9 mouse cellular contexts compared by ENCODE assay signal in the genomic region with DNA sequence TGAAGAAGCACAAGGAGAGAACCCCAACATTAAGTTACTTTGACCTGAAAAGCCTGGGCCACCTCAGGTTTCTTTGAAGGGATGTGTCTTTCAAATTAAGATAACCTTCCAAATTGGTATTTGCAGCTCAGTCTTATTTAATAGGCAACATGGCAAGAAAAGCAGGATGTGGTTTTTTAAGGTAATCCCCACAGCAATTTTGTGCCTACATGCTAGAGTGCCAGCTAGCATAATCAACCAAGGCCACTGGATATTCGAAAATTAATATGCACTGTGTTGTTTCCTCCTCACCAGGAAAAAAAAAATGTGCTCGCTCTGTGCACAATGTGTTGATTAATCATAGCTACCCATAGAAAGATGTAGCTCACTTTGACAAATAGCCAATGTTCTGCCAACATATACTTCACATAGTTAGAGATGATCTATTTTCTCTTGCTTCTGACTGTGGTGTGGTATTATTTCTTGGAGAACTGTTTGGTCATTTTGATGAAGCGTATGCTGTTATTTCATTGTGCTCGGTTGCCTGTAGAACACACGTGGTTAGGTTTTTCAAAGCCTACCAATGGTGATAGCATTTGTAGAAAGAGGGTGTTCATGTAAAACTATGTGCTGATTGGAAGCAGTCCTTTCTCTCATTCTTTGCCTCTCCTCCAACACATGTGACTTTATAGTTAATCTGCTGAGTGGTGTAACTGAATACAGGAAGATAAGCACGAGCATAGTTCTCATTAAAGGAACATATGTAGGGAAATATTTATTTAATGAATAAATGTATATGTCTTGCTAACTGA.
A peak's percentile ranks its signal among the peaks of the same experiment; 100 is the strongest.
DNase-seq lines count a peak whose midpoint lies in the region; ATAC-seq and TF ChIP-seq lines count a peak whose summit lies in the region.
"Had no signal": no experiment of that assay in that cellular context is flagged by ENCODE, and none has a peak within 500 bp of the region (broad histone marks: within the 10 kb centered on the region; RNA-seq: fewer than 3 reads in every experiment).

No protein-coding gene starts in this region.

- intact Hi-C loops in heart, postnatal 25 days (cut with DNase I): loop anchor here (10.0 kb wide), 1 partner anchor 188 kb away; no protein-coding TSS in a partner anchor

- TF ChIP-seq EP300 in heart, postnatal 0 days (IDR thresholded peaks at IDR 0.05; ENCODE audit: low read depth): no peak

- H3K27ac ChIP-seq in heart, embryonic 16.5 days (ENCODE audit: low read length): peak overlapping the region; percentile 70
- no peak overlapping the region for H3K27ac ChIP-seq in cortical plate, adult 2 months (ENCODE audit: insufficient read depth, low read length)
- peak overlapping the region; percentile 89 for H3K27ac ChIP-seq in heart, postnatal 0 days (ENCODE audit: low read depth)
- H3K27ac ChIP-seq in midbrain, embryonic 16.5 days (ENCODE audit: low read length): peak overlapping the region; percentile 46; the same call in 1 of the 2 replicates

- H3K27me3 ChIP-seq in heart, embryonic 16.5 days (ENCODE audit: control insufficient read depth, insufficient read depth, low read length): no peaks in the 10 kb centered on the region
- no peaks in the 10 kb centered on the region for H3K27me3 ChIP-seq in heart, postnatal 0 days (ENCODE audit: control insufficient read depth, insufficient read depth, low read length)
- no peaks in the 10 kb centered on the region for H3K27me3 ChIP-seq in midbrain, embryonic 16.5 days (ENCODE audit: control insufficient read depth, insufficient read depth, low read depth, low read length)

- WGBS in heart, embryonic 16.5 days: 39% methylated on average over 6 of the region's 6 CpGs
- WGBS in heart, postnatal 0 days: 33% methylated on average over 6 of the region's 6 CpGs
- WGBS in midbrain, embryonic 16.5 days: 52% methylated on average over 6 of the region's 6 CpGs

- H3K4me1 ChIP-seq in heart, embryonic 16.5 days (ENCODE audit: control insufficient read depth, insufficient read depth, low read length): no peaks in the 10 kb centered on the region; the same call in 1 of the 2 replicates
- H3K4me1 ChIP-seq in cortical plate, adult 2 months (ENCODE audit: control insufficient read depth, insufficient read depth, low read length): no peaks in the 10 kb centered on the region; the same call in 1 of the 2 replicates
- H3K4me1 ChIP-seq in heart, postnatal 0 days (ENCODE audit: control insufficient read depth, insufficient read depth): 0 out of 2 replicates have a peak, but pooled peaks cover 7% of the 10 kb centered on the region
- H3K4me1 ChIP-seq in midbrain, embryonic 16.5 days (ENCODE audit: control insufficient read depth, insufficient read depth, low read length): peaks cover 25% of the 10 kb centered on the region

- ATAC-seq in heart, embryonic 16.5 days (replicated peaks; ENCODE audit: extremely low read depth, insufficient read depth, low FRiP score): no peak; the same call in 1 of the 2 replicates
- ATAC-seq in heart, postnatal 0 days (ENCODE audit: insufficient read depth, low read depth): peak; percentile 71
- no peak for ATAC-seq in midbrain, embryonic 16.5 days

- TF ChIP-seq POLR2A in cortical plate, adult 2 months (IDR thresholded peaks at IDR 0.05; ENCODE audit: extremely low read depth, insufficient read depth, low read length): no peak

- TF ChIP-seq CTCF in cortical plate, adult 2 months (IDR thresholded peaks at IDR 0.05; ENCODE audit: extremely low read depth, insufficient read depth, low read length): no peak
- no peak for TF ChIP-seq CTCF in heart, postnatal 0 days (IDR thresholded peaks at IDR 0.05; ENCODE audit: low read depth)

- H3K4me3 ChIP-seq in heart, embryonic 16.5 days (ENCODE audit: low read length): peak overlapping the region; percentile 56
- peak overlapping the region; percentile 36; the same call in 1 of the 2 replicates for H3K4me3 ChIP-seq in cortical plate, adult 2 months (ENCODE audit: insufficient read depth, low read length)
- H3K4me3 ChIP-seq in heart, postnatal 0 days (ENCODE audit: low read depth, low read length): peak overlapping the region; percentile 53
- peak overlapping the region; percentile 37 for H3K4me3 ChIP-seq in midbrain, embryonic 16.5 days (ENCODE audit: low read depth, low read length)

- DNase-seq in heart, postnatal 25 days (ENCODE audit: low spot score): no peak
- DNase-seq in heart, postnatal 0 days (ENCODE audit: low spot score): peak; percentile 78
- no peak for DNase-seq in right cerebral cortex, postnatal 14 days
- DNase-seq in kidney, postnatal 36 days: no peak
- DNase-seq in spleen, postnatal 10 days (ENCODE audit: low spot score in 2 of 2): no peak
- DNase-seq: right cerebral cortex, postnatal 25 days had no signal

- peak overlapping the region; percentile 79 for H3K9ac ChIP-seq in heart, embryonic 16.5 days (ENCODE audit: low read length)
- peak overlapping the region; percentile 52 for H3K9ac ChIP-seq in heart, postnatal 0 days (replicated peaks; ENCODE audit: low read depth, low read length)
- peak overlapping the region; percentile 11 for H3K9ac ChIP-seq in midbrain, embryonic 16.5 days (ENCODE audit: low read depth, low read length)

- no peaks in the 10 kb centered on the region for H3K36me3 ChIP-seq in heart, embryonic 16.5 days (ENCODE audit: control insufficient read depth, insufficient read depth)
- H3K36me3 ChIP-seq in heart, postnatal 0 days (replicated peaks; ENCODE audit: control insufficient read depth, insufficient read depth, low read length): no peaks in the 10 kb centered on the region
- H3K36me3 ChIP-seq in midbrain, embryonic 16.5 days (ENCODE audit: control insufficient read depth, insufficient read depth, low read length): no peaks in the 10 kb centered on the region

- H3K9me3 ChIP-seq in heart, embryonic 16.5 days (replicated peaks; ENCODE audit: control insufficient read depth, low read length): no peaks in the 10 kb centered on the region
- H3K9me3 ChIP-seq in heart, postnatal 0 days (replicated peaks; ENCODE audit: control insufficient read depth, low read length): no peaks in the 10 kb centered on the region
- H3K9me3 ChIP-seq in midbrain, embryonic 16.5 days (replicated peaks; ENCODE audit: control insufficient read depth, low read length, poor library complexity, severe bottlenecking): no peaks in the 10 kb centered on the region

- H3K4me2 ChIP-seq in heart, embryonic 16.5 days (ENCODE audit: low read depth, low read length): peak overlapping the region; percentile 63
- peak overlapping the region; percentile 74 for H3K4me2 ChIP-seq in heart, postnatal 0 days (ENCODE audit: low read depth, low read length)
- H3K4me2 ChIP-seq in midbrain, embryonic 16.5 days (ENCODE audit: low read length): peak overlapping the region; percentile 77

Comparison
In these comparisons a context has a peak if more than half of its experiments do, and no peak if none do; other contexts are left out.
1. H3K9ac ChIP-seq: peak in every context shown above with its lines; median percentile 79 in heart, embryonic 16.5 days; 52 in heart, postnatal 0 days; 11 in midbrain, embryonic 16.5 days.